Mouse (Mus musculus) bone marrow macrophage, adult 2 months (primary cell): ENCODE results near the gene Map6. TPM values are rescaled to one million over a fixed set of nuclear protein-coding genes. Genes with fewer than 3 reads are reported as not detected.

Experiments used
- H3K27ac ChIP-seq: 2 replicates; pipeline ENCODE4 v1.5.1; 2012; ENCODE audit warnings: low read depth, low read length; ENCODE audit not compliant: insufficient read depth
- H3K4me1 ChIP-seq: 2 replicates; pipeline ENCODE4 v1.6.1; 2012; ENCODE audit warnings: low read length; ENCODE audit not compliant: control insufficient read depth, insufficient read depth
- H3K4me3 ChIP-seq: 2 replicates; pipeline ENCODE4 v1.5.1; 2012; ENCODE audit warnings: mild to moderate bottlenecking, low read length, moderate library complexity; ENCODE audit not compliant: insufficient read depth
- CTCF ChIP-seq: IDR thresholded peaks from 2 replicates; pipeline ENCODE4 v1.5.1; 2012; ENCODE audit warnings: low read depth, mild to moderate bottlenecking, low read length, moderate library complexity
- POLR2A ChIP-seq: IDR thresholded peaks from 2 replicates; pipeline ENCODE4 v1.6.1; 2012; ENCODE audit warnings: mild to moderate bottlenecking, low read depth, low read length, borderline replicate concordance
- polyA plus RNA-seq: library from polyadenylated mRNA; stranded (reverse); fragments of >200 nt; gene quantifications from 2 replicates; pipeline ENCODE4 v1.2.4, GENCODE M21; 2012; ENCODE audit not compliant: missing spikeins, insufficient read depth, insufficient read length

Gene Map6
- polyA plus RNA-seq, 1 experiment: 0.83 TPM

- Histone ChIP-seq H3K4me3 (no peak overlapping the region), H3K27ac (no peak overlapping the region), H3K4me1 (no peaks in the 10 kb centered on the region)
- TF ChIP-seq CTCF (no peak), POLR2A (no peak)
Observed at GRCm38 (mm10) chr7:99351104-99351801, 84.0 kb downstream of the Map6 start.

DNA sequence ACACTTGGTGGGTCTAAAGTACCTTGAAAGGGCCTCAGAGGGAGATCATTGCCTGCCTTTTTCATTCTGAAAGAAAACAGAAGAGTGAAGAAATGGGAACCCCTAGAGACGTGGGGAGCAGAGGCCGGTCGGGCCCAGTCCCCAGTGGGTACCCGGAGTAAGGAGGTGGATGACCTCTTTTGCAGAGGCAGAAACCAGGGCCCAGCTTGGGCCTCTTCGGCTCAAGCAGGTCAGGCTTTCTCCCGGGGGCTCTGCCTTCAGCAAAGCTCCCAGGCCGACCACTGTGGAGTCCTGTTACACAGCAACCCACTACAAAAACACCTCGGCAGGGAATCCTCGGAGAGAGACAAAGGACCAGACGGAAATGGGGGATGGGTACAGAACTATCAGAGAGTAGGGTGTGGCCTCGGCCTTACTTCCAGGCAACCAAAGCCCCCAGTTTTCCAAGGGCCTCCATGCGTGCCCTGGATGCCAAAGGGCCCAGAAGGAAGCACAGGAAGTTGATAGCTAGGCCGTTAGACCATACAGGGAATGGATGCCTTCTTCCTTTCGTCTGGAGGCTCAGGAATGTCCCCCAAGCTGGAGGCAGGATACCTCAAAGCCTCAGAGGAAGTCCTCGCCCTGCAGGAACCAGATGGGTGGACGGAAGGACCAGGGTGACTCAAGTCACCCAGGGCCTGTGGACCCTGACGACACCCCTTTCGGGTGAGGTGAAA lies 84.7 kb downstream of the Map6 start:
- no peak overlapping the region for H3K27ac ChIP-seq
- peaks cover 5% of the 10 kb centered on the region; the same call in 1 of the 2 replicates for H3K4me1 ChIP-seq
- no peak for TF ChIP-seq POLR2A
- TF ChIP-seq CTCF: no peak
- H3K4me3 ChIP-seq: no peak overlapping the region

- TF ChIP-seq POLR2A: no peak
- TF ChIP-seq CTCF: no peak
- Histone ChIP-seq H3K4me1 (peaks cover 7% of the 10 kb centered on the region; the same call in 1 of the 2 replicates), H3K4me3 (no peak within 1 kb of the TSS), H3K27ac (no peak within 1 kb of the TSS)
Observed at GRCm38 (mm10) chr7:99352526-99353400, 85.5 kb downstream of the Map6 start, which contains the start of gene Serpinh1. TSS of gene Serpinh1 (minus strand) at chr7:99353239.

DNA sequence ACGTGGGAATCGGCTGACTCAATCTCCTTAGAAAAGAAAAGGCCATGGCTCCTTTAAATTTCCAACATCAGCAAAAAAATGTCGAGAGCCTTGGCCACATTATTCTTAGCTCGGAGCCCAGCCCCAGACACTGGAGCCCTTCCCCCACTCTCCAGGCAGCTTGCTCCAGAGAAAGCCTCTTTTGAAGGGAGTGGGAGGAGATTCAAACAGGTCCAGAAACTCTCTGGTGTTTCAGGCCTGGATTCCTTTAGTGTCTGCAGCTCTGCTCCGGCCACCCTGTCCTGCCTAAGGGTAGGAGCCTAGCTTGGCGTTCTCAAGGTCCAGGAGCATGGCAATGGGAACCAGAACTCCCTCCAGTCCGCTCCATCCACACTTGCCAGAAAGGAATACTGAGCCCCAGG lies 88.5 kb downstream of the Map6 start:
- H3K27ac ChIP-seq: no peak overlapping the region
- no peak overlapping the region for H3K4me3 ChIP-seq
- peaks cover 7% of the 10 kb centered on the region; the same call in 1 of the 2 replicates for H3K4me1 ChIP-seq
- TF ChIP-seq POLR2A: no peak
- 0 out of 2 replicates have a peak, but pooled peaks have one; percentile 7 for TF ChIP-seq CTCF

GRCm38 (mm10) chr7:99356244-99356930 lies 89.1 kb downstream of the Map6 start:
- TF ChIP-seq CTCF: no peak
- no peak for TF ChIP-seq POLR2A
- Histone ChIP-seq H3K4me3 (no peak overlapping the region), H3K4me1 (peaks cover 12% of the 10 kb centered on the region; the same call in 1 of the 2 replicates), H3K27ac (no peak overlapping the region)

DNA sequence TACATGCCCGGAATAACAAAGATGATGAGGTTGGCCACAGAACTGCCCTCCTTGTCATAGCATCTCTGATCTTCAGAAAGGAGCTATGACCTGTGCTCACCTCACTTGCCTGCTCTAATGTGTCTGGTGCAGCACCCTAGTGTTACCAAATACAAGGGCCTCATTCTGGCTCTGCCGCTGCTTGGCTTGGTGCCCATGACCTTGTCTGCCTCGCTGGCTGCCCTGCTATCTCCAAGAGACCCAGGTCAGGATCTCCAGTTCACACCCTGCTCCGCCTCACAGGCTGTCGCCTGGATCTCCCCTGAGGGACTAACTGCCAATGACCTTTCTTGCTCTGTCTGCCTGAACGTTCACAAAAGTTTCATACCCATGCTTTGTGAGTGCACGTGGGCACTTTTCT lies 90.0 kb downstream of the Map6 start:
- no peak overlapping the region for H3K4me3 ChIP-seq
- H3K4me1 ChIP-seq: peaks cover 12% of the 10 kb centered on the region; the same call in 1 of the 2 replicates
- no peak overlapping the region for H3K27ac ChIP-seq
- TF ChIP-seq POLR2A (no peak), CTCF (no peak)

DNA sequence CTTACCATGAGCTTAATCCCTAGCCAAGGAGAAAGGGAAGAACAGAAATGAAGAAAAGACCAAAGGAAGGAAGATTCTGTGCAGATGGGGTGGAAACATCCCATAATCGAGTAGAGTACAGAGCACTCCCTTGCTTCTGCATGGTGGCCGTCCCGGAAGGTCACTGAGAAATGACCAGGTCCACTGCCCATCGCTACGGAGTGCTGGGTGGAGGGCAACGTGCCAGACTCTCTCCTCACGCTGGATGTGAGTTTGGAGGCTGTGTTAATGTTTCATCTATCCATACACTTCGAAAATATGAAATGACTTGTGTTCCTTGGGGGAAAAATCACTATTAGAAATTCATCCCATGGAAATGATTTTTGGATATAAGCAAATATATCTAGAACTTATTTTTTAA lies 91.1 kb downstream of the Map6 start:
- Histone ChIP-seq H3K4me1 (peaks cover 12% of the 10 kb centered on the region; the same call in 1 of the 2 replicates), H3K27ac (no peak overlapping the region), H3K4me3 (no peak overlapping the region)
- no peak for TF ChIP-seq POLR2A
- no peak for TF ChIP-seq CTCF

- H3K4me1 ChIP-seq: peaks cover 12% of the 10 kb centered on the region; the same call in 1 of the 2 replicates
- no peak overlapping the region for H3K27ac ChIP-seq
- no peak overlapping the region for H3K4me3 ChIP-seq
- TF ChIP-seq CTCF (no peak), POLR2A (no peak)
Observed at GRCm38 (mm10) chr7:99360021-99360802, 93.0 kb downstream of the Map6 start.
